Mouse (Mus musculus): ENCODE measurements around the gene Prkce. TPM values are rescaled to one million over a fixed set of nuclear protein-coding genes. Genes with fewer than 3 reads are reported as not detected.
"Not testable (repeated sequence)": the region's sequence is repeated elsewhere in the genome, so short reads cannot be mapped to it uniquely, and the experiment has no call there.

Prkce gene
- polyA plus RNA-seq, 1 experiment from 2014 or later: 11.0 TPM

- H3K27ac ChIP-seq: no peak overlapping the region
- H3K9ac ChIP-seq: no peak overlapping the region
- no peaks in the 10 kb centered on the region for H3K9me3 ChIP-seq (replicated peaks)
- H3K4me3 ChIP-seq: no peak overlapping the region
- H3K36me3 ChIP-seq: no peaks in the 10 kb centered on the region
- no peak for ATAC-seq (ENCODE audit: low FRiP score)
- H3K4me1 ChIP-seq: peaks cover 33% of the 10 kb centered on the region
- H3K4me2 ChIP-seq (replicated peaks): no peak overlapping the region
- no peaks in the 10 kb centered on the region for H3K27me3 ChIP-seq
- WGBS: 79% methylated on average over 8 of the region's 8 CpGs
Measured at GRCm38 (mm10) chr17:86464197-86464596, 296.6 kb downstream of the Prkce start.

- H3K36me3 ChIP-seq: no peaks in the 10 kb centered on the region
- no peak overlapping the region for H3K27ac ChIP-seq
- peaks cover 34% of the 10 kb centered on the region for H3K4me1 ChIP-seq
- H3K9ac ChIP-seq: no peak overlapping the region
- H3K4me2 ChIP-seq (replicated peaks): no peak overlapping the region
- 0 out of 2 replicates have a peak, but pooled peaks have one; percentile 32 for ATAC-seq (ENCODE audit: low FRiP score)
- 41% methylated on average over 16 of the region's 16 CpGs for WGBS
- H3K27me3 ChIP-seq: no peaks in the 10 kb centered on the region
- no peaks in the 10 kb centered on the region for H3K9me3 ChIP-seq (replicated peaks)
- H3K4me3 ChIP-seq: no peak overlapping the region
Measured at GRCm38 (mm10) chr17:86464689-86465363, 297.2 kb downstream of the Prkce start.

GRCm38 (mm10) chr17:86465865-86466264 is 298.3 kb downstream of the Prkce start:
- H3K4me2 ChIP-seq (replicated peaks): no peak overlapping the region
- no peak overlapping the region for H3K9ac ChIP-seq
- no peaks in the 10 kb centered on the region for H3K9me3 ChIP-seq (replicated peaks)
- no peaks in the 10 kb centered on the region for H3K27me3 ChIP-seq
- H3K36me3 ChIP-seq: no peaks in the 10 kb centered on the region
- ATAC-seq (ENCODE audit: low FRiP score): no peak
- 53% methylated on average over 13 of the region's 13 CpGs for WGBS
- no peak overlapping the region for H3K4me3 ChIP-seq
- no peak overlapping the region for H3K27ac ChIP-seq
- peaks cover 35% of the 10 kb centered on the region for H3K4me1 ChIP-seq

DNA sequence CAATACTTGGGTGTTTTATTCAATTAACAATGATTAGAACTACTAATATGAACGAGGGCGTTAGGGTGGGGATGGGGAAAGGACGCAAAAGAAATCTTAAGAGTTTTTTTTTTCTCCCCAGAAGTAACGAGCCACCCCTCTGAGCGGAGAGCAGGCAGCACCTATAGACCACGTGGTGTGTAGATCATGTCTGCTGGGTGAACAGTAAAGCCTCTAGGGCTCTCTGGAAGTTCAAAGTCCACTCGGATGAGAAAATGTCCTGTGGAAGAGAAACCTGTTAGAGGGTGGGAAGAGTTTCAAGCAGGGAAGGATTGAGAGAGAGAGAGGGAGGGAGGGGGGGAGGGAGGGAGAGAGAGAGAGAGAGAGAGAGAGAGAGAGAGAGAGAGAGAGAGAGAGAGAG is 298.8 kb downstream of the Prkce start:
- no peak overlapping the region for H3K27ac ChIP-seq
- no peaks in the 10 kb centered on the region for H3K9me3 ChIP-seq (replicated peaks)
- H3K4me1 ChIP-seq: peaks cover 35% of the 10 kb centered on the region
- no peak overlapping the region for H3K9ac ChIP-seq
- no peaks in the 10 kb centered on the region for H3K27me3 ChIP-seq
- H3K4me2 ChIP-seq (replicated peaks): no peak overlapping the region
- no peaks in the 10 kb centered on the region for H3K36me3 ChIP-seq
- 76% methylated on average over 7 of the region's 7 CpGs for WGBS
- H3K4me3 ChIP-seq: no peak overlapping the region
- no peak for ATAC-seq (ENCODE audit: low FRiP score)

DNA sequence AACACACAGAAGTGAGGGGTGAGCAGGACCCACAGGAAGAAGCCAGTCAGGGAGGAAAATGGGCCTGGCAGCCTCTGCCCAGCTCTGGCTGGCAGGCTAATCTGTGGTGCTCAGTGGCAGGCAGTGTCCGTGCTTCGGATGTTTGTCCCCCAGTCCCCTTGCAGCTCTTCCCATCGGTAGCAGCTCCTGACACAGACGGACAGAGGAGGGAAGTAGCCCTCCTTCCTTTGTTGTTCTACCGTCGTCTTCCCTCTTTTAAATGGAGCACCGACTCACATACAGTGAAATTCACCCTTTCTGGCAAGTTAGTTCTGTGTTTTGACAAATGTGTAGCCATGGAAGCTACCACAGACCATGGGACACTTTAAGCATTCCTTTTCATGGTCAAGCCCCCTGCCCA is 299.3 kb downstream of the Prkce start:
- H3K4me2 ChIP-seq (replicated peaks): no peak overlapping the region
- no peak overlapping the region for H3K27ac ChIP-seq
- 44% methylated on average over 7 of the region's 7 CpGs for WGBS

GRCm38 (mm10) chr17:86467291-86467898 is 299.8 kb downstream of the Prkce start:
- no peaks in the 10 kb centered on the region for H3K9me3 ChIP-seq (replicated peaks)
- no peak overlapping the region for H3K4me3 ChIP-seq
- peaks cover 35% of the 10 kb centered on the region for H3K4me1 ChIP-seq
- no peak for ATAC-seq (ENCODE audit: low FRiP score)
- H3K4me2 ChIP-seq (replicated peaks): no peak overlapping the region
- H3K27me3 ChIP-seq: no peaks in the 10 kb centered on the region
- H3K9ac ChIP-seq: no peak overlapping the region
- H3K36me3 ChIP-seq: no peaks in the 10 kb centered on the region
- H3K27ac ChIP-seq: no peak overlapping the region
- 52% methylated on average over 10 of the region's 10 CpGs for WGBS

More for the DNA sequence above, 299.3 kb downstream of the Prkce start:
- H3K9me3 ChIP-seq (replicated peaks): no peaks in the 10 kb centered on the region
- ATAC-seq (ENCODE audit: low FRiP score): no peak
- H3K9ac ChIP-seq: no peak overlapping the region
- peaks cover 35% of the 10 kb centered on the region for H3K4me1 ChIP-seq
- no peak overlapping the region for H3K4me3 ChIP-seq
- no peaks in the 10 kb centered on the region for H3K36me3 ChIP-seq
- no peaks in the 10 kb centered on the region for H3K27me3 ChIP-seq

DNA sequence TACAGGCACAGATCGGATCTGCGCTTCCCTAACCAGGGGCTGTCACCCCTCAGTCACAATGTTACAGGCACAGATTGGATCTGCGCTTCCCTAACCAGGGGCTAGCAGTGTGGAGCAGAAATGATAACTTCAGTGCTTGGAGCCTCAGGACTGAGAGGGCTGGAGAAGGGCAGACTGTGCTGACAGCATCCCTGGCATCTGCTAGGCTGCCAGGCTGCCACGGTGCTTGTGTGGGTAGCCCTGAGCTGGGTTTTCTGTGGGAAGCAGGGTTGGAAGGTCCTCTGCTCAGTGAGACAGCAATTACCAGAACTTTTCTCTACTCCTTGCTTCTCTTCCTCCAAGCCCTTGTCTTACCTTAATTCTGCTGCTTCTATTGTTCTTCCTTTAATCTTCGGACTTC is 300.4 kb downstream of the Prkce start:
- no peak overlapping the region for H3K9ac ChIP-seq
- 70% methylated on average over 5 of the region's 5 CpGs for WGBS
- ATAC-seq (ENCODE audit: low FRiP score): no peak
- no peaks in the 10 kb centered on the region for H3K27me3 ChIP-seq
- H3K9me3 ChIP-seq (replicated peaks): no peaks in the 10 kb centered on the region
- H3K4me2 ChIP-seq (replicated peaks): no peak overlapping the region
- H3K36me3 ChIP-seq: no peaks in the 10 kb centered on the region
- no peak overlapping the region for H3K27ac ChIP-seq
- H3K4me3 ChIP-seq: no peak overlapping the region
- peaks cover 35% of the 10 kb centered on the region for H3K4me1 ChIP-seq

DNA sequence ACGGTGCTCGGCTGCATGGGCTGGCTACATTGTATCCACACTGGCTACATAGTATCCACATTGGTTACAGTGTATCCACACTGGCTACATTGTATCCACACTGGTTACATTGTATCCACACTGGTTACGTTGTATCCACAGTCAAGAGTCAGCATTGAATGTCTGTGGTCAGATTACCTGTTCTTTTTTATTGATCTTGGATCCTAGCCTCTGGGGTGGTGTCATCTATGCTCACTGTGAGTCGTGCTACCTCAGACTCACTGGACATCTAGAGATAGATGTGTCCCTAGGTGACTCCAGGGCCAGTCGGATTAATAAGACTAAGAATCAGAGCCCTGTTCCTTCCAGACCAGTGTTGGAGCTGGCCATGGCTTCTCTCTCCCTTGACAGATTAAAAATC is 302.6 kb downstream of the Prkce start:
- no peak overlapping the region for H3K27ac ChIP-seq
- no peaks in the 10 kb centered on the region for H3K36me3 ChIP-seq
- 86% methylated on average over 5 of the region's 5 CpGs for WGBS
- no peak for ATAC-seq (ENCODE audit: low FRiP score)
- no peaks in the 10 kb centered on the region for H3K27me3 ChIP-seq
- no peak overlapping the region for H3K4me3 ChIP-seq
- H3K9ac ChIP-seq: no peak overlapping the region
- no peak overlapping the region for H3K4me2 ChIP-seq (replicated peaks)
- peaks cover 29% of the 10 kb centered on the region for H3K4me1 ChIP-seq
- H3K9me3 ChIP-seq (replicated peaks): no peaks in the 10 kb centered on the region

- Histone ChIP-seq H3K4me3 (no peak overlapping the region), H3K4me1 (peaks cover 23% of the 10 kb centered on the region), H3K4me2 (replicated peaks) (no peak overlapping the region), H3K36me3 (no peaks in the 10 kb centered on the region), H3K9ac (no peak overlapping the region), H3K9me3 (replicated peaks) (no peaks in the 10 kb centered on the region), H3K27ac (no peak overlapping the region), H3K27me3 (no peaks in the 10 kb centered on the region)
- 48% methylated on average over 5 of the region's 5 CpGs for WGBS
- ATAC-seq (ENCODE audit: low FRiP score): no peak
Measured at GRCm38 (mm10) chr17:86471684-86472083, 304.1 kb downstream of the Prkce start.

- Histone ChIP-seq H3K36me3 (no peaks in the 10 kb centered on the region), H3K9ac (no peak overlapping the region), H3K27ac (no peak overlapping the region), H3K27me3 (no peaks in the 10 kb centered on the region), H3K4me3 (no peak overlapping the region), H3K4me2 (replicated peaks) (no peak overlapping the region), H3K9me3 (replicated peaks) (no peaks in the 10 kb centered on the region), H3K4me1 (no peaks in the 10 kb centered on the region; the same call in 1 of the 2 replicates)
- no peak for ATAC-seq (ENCODE audit: low FRiP score)
- WGBS: 88% methylated on average over 10 of the region's 10 CpGs
Measured at GRCm38 (mm10) chr17:86476674-86477073, 309.1 kb downstream of the Prkce start.

DNA sequence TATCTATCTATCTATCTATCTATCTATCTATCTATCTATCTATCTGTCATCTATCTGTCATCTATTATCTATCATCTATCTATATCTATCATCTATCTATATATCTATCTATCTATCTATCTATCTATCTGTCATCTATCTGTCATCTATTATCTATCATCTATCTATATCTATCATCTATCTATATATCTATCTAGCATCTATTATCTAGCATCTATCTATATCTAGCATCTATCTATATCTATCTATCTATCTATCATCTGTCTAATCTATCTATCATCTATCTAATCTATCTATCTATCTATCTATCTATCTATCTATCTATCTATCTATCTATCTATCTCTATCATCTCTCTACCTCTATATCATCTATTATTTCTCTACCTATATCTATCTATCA is 309.8 kb downstream of the Prkce start:
- H3K36me3 ChIP-seq; H3K4me1 ChIP-seq; H3K4me3 ChIP-seq; ATAC-seq (ENCODE audit: low FRiP score); H3K27me3 ChIP-seq; H3K4me2 ChIP-seq (replicated peaks); H3K27ac ChIP-seq; H3K9ac ChIP-seq; H3K9me3 ChIP-seq (replicated peaks): not testable (repeated sequence)

GRCm38 (mm10) chr17:86479406-86479805 is 311.8 kb downstream of the Prkce start:
- no peaks in the 10 kb centered on the region for H3K9me3 ChIP-seq (replicated peaks)
- no peak overlapping the region for H3K27ac ChIP-seq
- no peak overlapping the region for H3K4me2 ChIP-seq (replicated peaks)
- H3K27me3 ChIP-seq: no peaks in the 10 kb centered on the region
- no peak overlapping the region for H3K9ac ChIP-seq
- ATAC-seq (ENCODE audit: low FRiP score): no peak
- 80% methylated on average over 10 of the region's 10 CpGs for WGBS
- no peak overlapping the region for H3K4me3 ChIP-seq
- H3K4me1 ChIP-seq: no peaks in the 10 kb centered on the region; the same call in 1 of the 2 replicates
- no peaks in the 10 kb centered on the region for H3K36me3 ChIP-seq

DNA sequence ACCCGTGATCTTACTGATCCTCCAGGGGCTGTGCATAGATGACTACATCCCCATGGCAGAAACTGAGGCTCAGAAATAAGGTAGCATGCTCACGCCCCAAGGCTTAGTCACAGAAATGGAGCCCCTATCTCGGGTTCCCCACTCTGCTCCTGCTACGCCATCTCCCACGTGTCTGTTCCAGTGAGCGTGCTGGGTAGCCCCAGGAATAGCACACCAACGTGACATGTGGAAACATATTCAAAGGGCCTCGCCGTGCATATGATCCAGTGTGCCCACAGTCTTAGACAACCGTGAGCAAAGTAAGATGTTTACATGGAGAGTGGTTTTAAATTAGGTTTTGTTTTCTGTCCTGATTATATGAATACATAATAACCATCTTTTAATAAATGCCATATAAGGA is 315.1 kb downstream of the Prkce start:
- Histone ChIP-seq H3K9ac (no peak overlapping the region), H3K4me1 (no peaks in the 10 kb centered on the region; the same call in 1 of the 2 replicates), H3K4me3 (no peak overlapping the region), H3K4me2 (replicated peaks) (no peak overlapping the region), H3K36me3 (no peaks in the 10 kb centered on the region), H3K9me3 (replicated peaks) (no peaks in the 10 kb centered on the region), H3K27me3 (no peaks in the 10 kb centered on the region), H3K27ac (no peak overlapping the region)
- ATAC-seq (ENCODE audit: low FRiP score): no peak
- 91% methylated on average over 10 of the region's 10 CpGs for WGBS
